Comparison of ENCODE assay signal across 9 mouse cellular contexts in genomic region chr16:39048889-39049288, GRCm38 (mm10).
DNase-seq lines count a peak whose midpoint lies in the region; ATAC-seq and TF ChIP-seq lines count a peak whose summit lies in the region.
"Had no signal": no experiment of that assay in that cellular context is flagged by ENCODE, and none has a peak within 500 bp of the region (broad histone marks: within the 10 kb centered on the region; RNA-seq: fewer than 3 reads in every experiment).

No protein-coding gene starts in this region.

- no peak overlapping the region for H3K4me2 ChIP-seq in intestine, embryonic 14.5 days (ENCODE audit: low read length)
- no peak overlapping the region for H3K4me2 ChIP-seq in midbrain, embryonic 16.5 days (ENCODE audit: low read length)
- H3K4me2 ChIP-seq: liver, embryonic 13.5 days had no signal

- TF ChIP-seq CTCF in heart, adult 2 months (IDR thresholded peaks at IDR 0.05) = peak; percentile 81
- peak; percentile 74; the same call in 1 of the 2 replicates for TF ChIP-seq CTCF in embryonic fibroblast, embryonic 13.5 days (IDR thresholded peaks at IDR 0.05; ENCODE audit: borderline replicate concordance, insufficient read depth, low read length)

- WGBS in heart, adult 2 months = 4% methylated on average over 4 of the region's 4 CpGs
- 8% methylated on average over 4 of the region's 4 CpGs for WGBS in intestine, embryonic 14.5 days
- 6% methylated on average over 4 of the region's 4 CpGs for WGBS in midbrain, embryonic 16.5 days

- ATAC-seq in intestine, embryonic 14.5 days (replicated peaks; ENCODE audit: low FRiP score, low TSS enrichment, low read depth) = no peak
- 0 out of 2 replicates have a peak, but pooled peaks have one; percentile 60 for ATAC-seq in midbrain, embryonic 16.5 days

- no peaks in the 10 kb centered on the region for H3K4me1 ChIP-seq in heart, adult 2 months (ENCODE audit: control insufficient read depth, insufficient read depth, low read length)
- H3K4me1 ChIP-seq in embryonic fibroblast, embryonic 13.5 days (ENCODE audit: control insufficient read depth, insufficient read depth, low read length) = no peaks in the 10 kb centered on the region
- H3K4me1 ChIP-seq in intestine, embryonic 14.5 days (replicated peaks; ENCODE audit: control insufficient read depth, insufficient read depth, low read length) = no peaks in the 10 kb centered on the region
- H3K4me1 ChIP-seq in midbrain, embryonic 16.5 days (ENCODE audit: control insufficient read depth, insufficient read depth, low read length) = no peaks in the 10 kb centered on the region
- H3K4me1 ChIP-seq: liver, embryonic 13.5 days had no signal

- H3K36me3 ChIP-seq in heart, adult 2 months (ENCODE audit: control insufficient read depth, insufficient read depth, low read length) = no peaks in the 10 kb centered on the region
- no peaks in the 10 kb centered on the region for H3K36me3 ChIP-seq in intestine, embryonic 14.5 days (ENCODE audit: control insufficient read depth, insufficient read depth, low read length)
- H3K36me3 ChIP-seq in midbrain, embryonic 16.5 days (ENCODE audit: control insufficient read depth, insufficient read depth, low read length) = no peaks in the 10 kb centered on the region
- H3K36me3 ChIP-seq: liver, embryonic 13.5 days had no signal

- no peak for TF ChIP-seq EP300 in heart, adult 2 months (IDR thresholded peaks at IDR 0.05; ENCODE audit: insufficient read depth, low read depth, low read length)

- H3K4me3 ChIP-seq in heart, adult 2 months = no peak overlapping the region
- H3K4me3 ChIP-seq in embryonic fibroblast, embryonic 13.5 days (ENCODE audit: insufficient read depth, low read length) = no peak overlapping the region
- H3K4me3 ChIP-seq in intestine, embryonic 14.5 days (ENCODE audit: low read depth, low read length) = no peak overlapping the region
- no peak overlapping the region for H3K4me3 ChIP-seq in midbrain, embryonic 16.5 days (ENCODE audit: low read depth, low read length)
- H3K4me3 ChIP-seq: liver, embryonic 13.5 days had no signal

- no peak for TF ChIP-seq POLR2A in heart, adult 2 months (IDR thresholded peaks at IDR 0.05; ENCODE audit: insufficient read depth, low read depth, low read length)
- no peak for TF ChIP-seq POLR2A in embryonic fibroblast, embryonic 13.5 days (IDR thresholded peaks at IDR 0.05; ENCODE audit: low read depth, low read length)

- intact Hi-C loops in heart, adult 2 months (cut with DNase I) = loop anchor here (1.0 kb wide), 2 partner anchors 147 to 193 kb away; no protein-coding TSS in a partner anchor
- intact Hi-C loops in heart, postnatal 25 days (cut with DNase I) = loop anchor here (1.0 kb wide), 1 partner anchor 191 kb away; no protein-coding TSS in a partner anchor

- peak; percentile 7 to 24 for DNase-seq in heart, adult 2 months
- no peak for DNase-seq in heart, postnatal 25 days (ENCODE audit: low spot score)
- peak; percentile 62 to 68 for DNase-seq in adrenal gland, postnatal 36 days
- DNase-seq in intestine, embryonic 14.5 days (ENCODE audit: low spot score) = peak; percentile 66
- peak; percentile 68 to 72 for DNase-seq in left cerebral cortex, adult 18-20 months (ENCODE audit: low spot score in 2 of 2)
- peak; percentile 3 for DNase-seq in thymus, postnatal 25 days
- DNase-seq: liver, embryonic 13.5 days had no signal

- H3K27ac ChIP-seq in heart, adult 2 months = no peak overlapping the region
- no peak overlapping the region for H3K27ac ChIP-seq in embryonic fibroblast, embryonic 13.5 days (ENCODE audit: insufficient read depth, low read length)
- no peak overlapping the region for H3K27ac ChIP-seq in intestine, embryonic 14.5 days (ENCODE audit: low read depth)
- no peak overlapping the region for H3K27ac ChIP-seq in midbrain, embryonic 16.5 days (ENCODE audit: low read length)
- H3K27ac ChIP-seq: liver, embryonic 13.5 days had no signal

- no peak overlapping the region for H3K9ac ChIP-seq in heart, adult 2 months (ENCODE audit: low read depth, low read length)
- H3K9ac ChIP-seq in intestine, embryonic 14.5 days (ENCODE audit: low read length) = no peak overlapping the region
- H3K9ac ChIP-seq in midbrain, embryonic 16.5 days (ENCODE audit: low read depth, low read length) = no peak overlapping the region
- H3K9ac ChIP-seq: liver, embryonic 13.5 days had no signal

- H3K9me3 ChIP-seq in intestine, embryonic 14.5 days (ENCODE audit: control insufficient read depth, low read length) = no peaks in the 10 kb centered on the region
- no peaks in the 10 kb centered on the region for H3K9me3 ChIP-seq in midbrain, embryonic 16.5 days (replicated peaks; ENCODE audit: control insufficient read depth, low read length, poor library complexity, severe bottlenecking)
- H3K9me3 ChIP-seq: liver, embryonic 13.5 days had no signal

- no peaks in the 10 kb centered on the region for H3K27me3 ChIP-seq in heart, adult 2 months (ENCODE audit: control insufficient read depth, insufficient read depth, low read length)
- H3K27me3 ChIP-seq in intestine, embryonic 14.5 days (replicated peaks; ENCODE audit: control insufficient read depth, insufficient read depth, low read length) = no peaks in the 10 kb centered on the region; the same call in 1 of the 2 replicates
- H3K27me3 ChIP-seq in midbrain, embryonic 16.5 days (ENCODE audit: control insufficient read depth, insufficient read depth, low read depth, low read length) = no peaks in the 10 kb centered on the region
- H3K27me3 ChIP-seq: liver, embryonic 13.5 days had no signal

- no peaks in the 10 kb centered on the region for H3K79me2 ChIP-seq in heart, adult 2 months (replicated peaks; ENCODE audit: control insufficient read depth, insufficient read depth, low read length)
